Mouse (Mus musculus): Measurements from ENCODE around the gene 1700020L24Rik. TPM values are rescaled to one million over a fixed set of nuclear protein-coding genes. Genes with fewer than 3 reads are reported as not detected.
A peak's percentile ranks its signal among the peaks of the same experiment; 100 is the strongest.

1700020L24Rik gene
- total RNA-seq, 4 experiments from 2014 or later, result not detected

- peak; percentile 77 for DNase-seq (ENCODE audit: low spot score)
These were observed 2.9 kb downstream of the 1700020L24Rik start for GRCm38 (mm10) chr11:83440081-83441064.

GRCm38 (mm10) chr11:83441235-83441634, 3.8 kb downstream of the 1700020L24Rik start:
- DNase-seq (ENCODE audit: low spot score), result peak; percentile 65

GRCm38 (mm10) chr11:83442596-83443267, 5.3 kb downstream of the 1700020L24Rik start:
- peak; percentile 88 for DNase-seq (ENCODE audit: low spot score)

- no peak for DNase-seq (ENCODE audit: low spot score)
These were observed 6.3 kb downstream of the 1700020L24Rik start for GRCm38 (mm10) chr11:83443824-83444223.

GRCm38 (mm10) chr11:83445001-83445400, 7.5 kb downstream of the 1700020L24Rik start:
- no peak for DNase-seq (ENCODE audit: low spot score)

- no peak for DNase-seq (ENCODE audit: low spot score)
These were observed 10.1 kb downstream of the 1700020L24Rik start for GRCm38 (mm10) chr11:83447612-83448011.

GRCm38 (mm10) chr11:83448021-83448926, 10.8 kb downstream of the 1700020L24Rik start:
- DNase-seq (ENCODE audit: low spot score), result peak; percentile 57

- no peak for DNase-seq (ENCODE audit: low spot score)
These were observed 11.4 kb downstream of the 1700020L24Rik start for GRCm38 (mm10) chr11:83448927-83449236.

GRCm38 (mm10) chr11:83449298-83449697, 11.8 kb downstream of the 1700020L24Rik start:
- no peak for DNase-seq (ENCODE audit: low spot score)

- DNase-seq (ENCODE audit: low spot score), result no peak
These were observed 13.1 kb downstream of the 1700020L24Rik start for GRCm38 (mm10) chr11:83450550-83450949.

- DNase-seq (ENCODE audit: low spot score), result no peak
These were observed 13.8 kb downstream of the 1700020L24Rik start for GRCm38 (mm10) chr11:83451281-83451680.

GRCm38 (mm10) chr11:83454548-83454947, 17.1 kb downstream of the 1700020L24Rik start:
- peak; percentile 39 for DNase-seq (ENCODE audit: low spot score)

- DNase-seq (ENCODE audit: low spot score), result no peak
These were observed 18.1 kb downstream of the 1700020L24Rik start for GRCm38 (mm10) chr11:83455608-83456007.

- DNase-seq (ENCODE audit: low spot score), result no peak
These were observed 19.8 kb downstream of the 1700020L24Rik start for GRCm38 (mm10) chr11:83457257-83457656.

GRCm38 (mm10) chr11:83457912-83458601, 20.6 kb downstream of the 1700020L24Rik start:
- no peak for DNase-seq (ENCODE audit: low spot score)

GRCm38 (mm10) chr11:83461462-83462027, 24.1 kb downstream of the 1700020L24Rik start:
- DNase-seq (ENCODE audit: low spot score), result no peak

GRCm38 (mm10) chr11:83462711-83463244, 25.3 kb downstream of the 1700020L24Rik start, which contains the start of gene Mmp28:
Mmp28 (minus strand) TSS chr11:83463071.
- peak; percentile 68 for DNase-seq (ENCODE audit: low spot score)

- DNase-seq (ENCODE audit: low spot score), result peak; percentile 65
These were observed 28.5 kb downstream of the 1700020L24Rik start for GRCm38 (mm10) chr11:83465976-83466375.

- DNase-seq (ENCODE audit: low spot score), result peak; percentile 82
These were observed 29.7 kb downstream of the 1700020L24Rik start for GRCm38 (mm10) chr11:83467120-83467652.

GRCm38 (mm10) chr11:83468765-83469164, 31.3 kb downstream of the 1700020L24Rik start:
- DNase-seq (ENCODE audit: low spot score), result no peak

All from heart, adult 8-10 months (tissue).